Mouse (Mus musculus): ENCODE data around the gene Ctdsp2. TPM values are rescaled to one million over a fixed set of nuclear protein-coding genes. Genes with fewer than 3 reads are reported as not detected.

The Ctdsp2 gene
- polyA plus RNA-seq, 1 experiment = 2.2 TPM

DNA sequence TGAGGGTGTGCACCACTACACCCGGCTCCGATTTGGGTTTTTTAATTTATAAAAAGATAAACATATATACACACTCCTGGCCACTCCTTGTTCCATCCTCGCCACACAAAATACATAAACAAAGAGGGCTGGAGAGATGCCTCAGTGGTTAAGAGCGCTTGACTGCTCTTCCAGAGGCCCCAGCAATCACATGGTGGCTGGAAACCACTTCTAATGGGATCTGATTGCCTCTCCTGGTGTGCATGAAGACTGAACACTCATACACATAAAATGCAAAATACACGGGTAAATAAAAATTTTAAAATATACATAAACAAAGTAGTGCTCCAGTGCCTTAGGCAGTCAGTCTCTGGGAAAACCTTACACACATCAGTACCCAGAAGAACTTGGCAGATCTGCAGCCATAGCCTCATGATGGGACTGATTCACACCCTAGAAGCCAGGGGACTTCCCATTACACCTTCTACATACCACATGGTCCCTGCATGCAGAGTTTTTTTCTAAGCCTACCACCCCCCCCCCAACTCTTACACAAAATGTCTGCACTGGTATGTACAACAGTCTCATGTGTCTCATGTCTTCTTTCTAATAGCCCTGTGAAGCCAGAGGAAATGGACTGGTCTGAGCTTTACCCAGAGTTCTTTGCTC, 64.1 kb downstream of the Ctdsp2 start:
- Histone ChIP-seq H3K36me3 (ENCODE audit: control insufficient read depth) (peaks cover 18% of the 10 kb centered on the region), H3K9me3 (ENCODE audit: control insufficient read depth, low read length) (peaks cover 4% of the 10 kb centered on the region), H3K4me1 (ENCODE audit: control insufficient read depth) (peaks cover 27% of the 10 kb centered on the region), H3K4me3 (replicated peaks) (peak overlapping the region; percentile 80), H3K27me3 (ENCODE audit: control insufficient read depth) (peaks cover 44% of the 10 kb centered on the region)
- TF ChIP-seq TAL1 (IDR thresholded peaks at IDR 0.05; ENCODE audit: low read length) = no peak
- no peak for TF ChIP-seq GATA1 (IDR thresholded peaks at IDR 0.05; ENCODE audit: low read length)

DNA sequence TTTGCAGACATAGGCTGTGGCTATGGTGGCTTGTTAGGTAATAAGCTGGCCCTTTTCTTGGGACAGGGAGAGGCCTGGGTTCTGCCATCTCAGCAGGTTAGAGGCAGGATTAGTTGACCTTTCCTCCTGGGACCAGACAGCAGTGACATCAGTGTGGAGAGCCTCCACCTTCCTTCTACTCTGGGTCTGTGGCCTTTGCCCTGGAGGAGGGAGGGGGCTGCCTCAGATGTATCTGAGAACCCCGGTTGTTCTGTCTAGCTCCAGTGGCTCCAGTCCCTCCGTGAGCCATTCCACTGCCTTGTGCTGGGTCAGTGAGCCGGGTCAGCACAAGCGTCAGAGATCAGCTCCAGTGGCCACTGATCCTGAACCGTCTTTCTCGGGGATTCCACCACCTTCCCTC, 64.7 kb downstream of the Ctdsp2 start:
- Histone ChIP-seq H3K4me1 (ENCODE audit: control insufficient read depth) (peaks cover 27% of the 10 kb centered on the region), H3K36me3 (ENCODE audit: control insufficient read depth) (peaks cover 18% of the 10 kb centered on the region), H3K27me3 (ENCODE audit: control insufficient read depth) (peaks cover 45% of the 10 kb centered on the region), H3K9me3 (ENCODE audit: control insufficient read depth, low read length) (peaks cover 4% of the 10 kb centered on the region), H3K4me3 (replicated peaks) (no peak overlapping the region)
- TF ChIP-seq GATA1 (IDR thresholded peaks at IDR 0.05; ENCODE audit: low read length) = no peak
- TF ChIP-seq TAL1 (IDR thresholded peaks at IDR 0.05; ENCODE audit: low read length) = no peak

DNA sequence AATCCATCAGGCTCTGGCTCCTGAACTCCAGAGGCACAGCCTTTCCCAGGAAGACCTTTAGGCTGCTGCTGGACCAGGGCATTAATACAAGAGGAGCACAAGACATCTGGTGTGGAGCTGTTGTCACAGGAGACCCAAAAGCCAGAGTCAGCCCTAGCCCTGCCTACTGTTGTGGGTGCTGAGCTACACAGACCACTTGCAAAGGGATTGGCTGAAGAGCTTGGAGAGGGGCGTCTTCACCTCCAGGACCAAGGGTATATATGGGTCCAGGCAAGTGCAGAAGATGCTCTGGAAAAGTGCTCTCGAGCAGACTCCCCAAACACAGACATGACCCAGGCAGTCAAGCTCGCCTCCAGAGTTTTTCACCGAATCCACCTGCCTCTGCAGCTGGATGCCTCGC, 69.4 kb downstream of the Ctdsp2 start, which contains the start of gene Cyp27b1:
Cyp27b1 (plus strand) TSS at position 297 of the 400 bp plus-strand sequence.
- H3K4me1 ChIP-seq (ENCODE audit: control insufficient read depth) = peaks cover 3% of the 10 kb centered on the region
- peaks cover 18% of the 10 kb centered on the region for H3K36me3 ChIP-seq (ENCODE audit: control insufficient read depth)
- peaks cover 7% of the 10 kb centered on the region; the same call in 1 of the 2 replicates for H3K9me3 ChIP-seq (ENCODE audit: control insufficient read depth, low read length)
- TF ChIP-seq TAL1 (IDR thresholded peaks at IDR 0.05; ENCODE audit: low read length) (no peak), GATA1 (IDR thresholded peaks at IDR 0.05; ENCODE audit: low read length) (no peak)
- H3K4me3 ChIP-seq (replicated peaks) = no peak within 1 kb of the TSS
- peaks cover 55% of the 10 kb centered on the region for H3K27me3 ChIP-seq (ENCODE audit: control insufficient read depth)

DNA sequence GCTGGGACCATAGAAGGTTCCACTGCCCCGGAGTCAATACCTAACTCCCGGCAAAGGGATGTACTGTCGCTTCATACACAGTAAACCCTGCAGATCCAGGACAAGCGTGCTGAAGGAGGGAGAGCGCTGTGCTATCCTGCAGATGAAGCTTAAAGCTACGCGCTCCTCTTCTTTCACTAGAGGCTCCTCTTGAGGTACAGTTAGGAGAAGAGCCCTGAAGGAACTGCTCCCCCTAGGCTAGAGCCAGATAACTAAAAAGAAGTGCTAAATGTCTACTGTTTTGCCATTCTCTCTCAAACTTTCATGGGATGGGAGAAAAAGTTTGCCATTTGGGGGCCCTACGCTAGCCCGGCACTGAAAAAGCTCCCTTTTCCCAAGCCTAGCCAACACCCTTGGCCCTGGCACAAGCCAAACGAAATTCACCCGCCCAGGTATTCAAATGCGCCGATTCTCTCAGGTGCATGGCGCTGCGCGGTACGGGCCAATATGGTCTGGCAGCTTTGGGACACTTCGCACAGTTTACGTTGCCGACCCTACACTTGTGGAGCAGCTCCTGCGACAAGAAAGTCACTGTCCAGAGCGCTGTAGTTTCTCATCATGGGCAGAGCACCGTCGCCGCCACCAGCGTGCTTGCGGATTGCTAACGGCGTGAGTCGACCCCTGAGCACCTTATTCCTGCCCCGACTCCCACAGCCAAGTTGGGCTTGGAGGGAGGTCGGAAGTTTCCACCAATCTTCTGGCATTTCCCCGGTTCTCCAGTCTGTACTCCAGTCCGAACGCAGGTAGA, 70.3 kb downstream of the Ctdsp2 start:
- Histone ChIP-seq H3K27me3 (ENCODE audit: control insufficient read depth) (peaks cover 63% of the 10 kb centered on the region), H3K4me1 (ENCODE audit: control insufficient read depth) (no peaks in the 10 kb centered on the region), H3K4me3 (replicated peaks) (no peak overlapping the region), H3K9me3 (ENCODE audit: control insufficient read depth, low read length) (peaks cover 7% of the 10 kb centered on the region; the same call in 1 of the 2 replicates), H3K36me3 (ENCODE audit: control insufficient read depth) (peaks cover 12% of the 10 kb centered on the region)
- TF ChIP-seq TAL1 (IDR thresholded peaks at IDR 0.05; ENCODE audit: low read length) (no peak), GATA1 (IDR thresholded peaks at IDR 0.05; ENCODE audit: low read length) (no peak)

Other genes with a start within 250 kb of the Ctdsp2 start
- 0.07 and 0.09 TPM in 2 replicates for gene Atp23, start 77.4 kb upstream of the Ctdsp2 start, polyA plus RNA-seq (2012)
- gene Avil, start 22.0 kb downstream of the Ctdsp2 start, polyA plus RNA-seq (2012) = 0.01 TPM in 1 of 2 replicates, not detected in the other
- gene Tsfm, start 52.1 kb downstream of the Ctdsp2 start, polyA plus RNA-seq (2012) = 2.0 and 2.3 TPM in 2 replicates
- 0.59 and 0.74 TPM in 2 replicates for gene Mettl1, start 62.7 kb downstream of the Ctdsp2 start, polyA plus RNA-seq (2012)
- not detected in 2 replicates for gene Eef1akmt3, start 62.8 kb downstream of the Ctdsp2 start, polyA plus RNA-seq (2012)
- gene Cyp27b1, start 69.5 kb downstream of the Ctdsp2 start, polyA plus RNA-seq (2012) = not detected in 2 replicates
- gene March9, start 81.5 kb downstream of the Ctdsp2 start, polyA plus RNA-seq (2012) = not detected in 2 replicates
- 81.1 and 96.8 TPM in 2 replicates for gene Cdk4, start 84.8 kb downstream of the Ctdsp2 start, polyA plus RNA-seq (2012)
- gene Tspan31, start 91.5 kb downstream of the Ctdsp2 start, polyA plus RNA-seq (2012) = 1.3 and 1.6 TPM in 2 replicates
- gene Agap2, start 96.6 kb downstream of the Ctdsp2 start, polyA plus RNA-seq (2012) = 0.07 and 0.10 TPM in 2 replicates
- gene Os9, start 142.4 kb downstream of the Ctdsp2 start, polyA plus RNA-seq (2012) = 13.2 and 14.7 TPM in 2 replicates
- gene B4galnt1, start 186.5 kb downstream of the Ctdsp2 start, polyA plus RNA-seq (2012) = 0.56 and 1.0 TPM in 2 replicates
- not detected in 2 replicates for gene Slc26a10, start 201.9 kb downstream of the Ctdsp2 start, polyA plus RNA-seq (2012)
- 0.47 and 0.52 TPM in 2 replicates for gene Arhgef25, start 211.4 kb downstream of the Ctdsp2 start, polyA plus RNA-seq (2012)
- 11.1 and 11.5 TPM in 2 replicates for gene Dtx3, start 217.0 kb downstream of the Ctdsp2 start, polyA plus RNA-seq (2012)
- 9.5 and 10.2 TPM in 2 replicates for gene Pip4k2c, start 232.9 kb downstream of the Ctdsp2 start, polyA plus RNA-seq (2012)

Measured in erythroblast, embryonic 14.5 days (primary cell).